Mouse (Mus musculus): ENCODE measurements at regions not wholly inside any gene's neighbourhood (a gene's known extent, or its start where the extent isn't known, plus 50 kb on each side); places are given as distances from the start of the nearest gene placed in this dataset.

DNA sequence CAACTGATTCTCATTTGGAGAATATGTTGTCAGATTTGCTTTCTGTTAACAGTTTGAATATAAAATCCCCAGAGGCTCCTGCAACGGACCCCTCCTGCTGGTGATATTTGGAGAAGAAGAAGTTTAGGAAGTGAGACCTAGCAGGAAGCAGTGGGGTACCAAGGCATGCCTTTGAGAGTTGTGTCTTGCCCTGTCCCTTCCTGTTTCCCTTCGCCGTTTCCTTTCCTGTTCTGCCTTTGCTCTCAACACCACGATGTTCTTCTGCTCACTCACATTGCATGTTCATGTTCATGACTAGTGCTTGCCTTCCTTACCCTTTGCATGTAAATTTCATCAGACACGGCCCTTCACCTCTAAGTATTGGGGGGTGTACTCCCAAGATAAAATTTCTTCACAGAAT, 254.0 kb downstream of the Tle4 start:
- no peak for DNase-seq (ENCODE audit: low read depth, low spot score)

DNA sequence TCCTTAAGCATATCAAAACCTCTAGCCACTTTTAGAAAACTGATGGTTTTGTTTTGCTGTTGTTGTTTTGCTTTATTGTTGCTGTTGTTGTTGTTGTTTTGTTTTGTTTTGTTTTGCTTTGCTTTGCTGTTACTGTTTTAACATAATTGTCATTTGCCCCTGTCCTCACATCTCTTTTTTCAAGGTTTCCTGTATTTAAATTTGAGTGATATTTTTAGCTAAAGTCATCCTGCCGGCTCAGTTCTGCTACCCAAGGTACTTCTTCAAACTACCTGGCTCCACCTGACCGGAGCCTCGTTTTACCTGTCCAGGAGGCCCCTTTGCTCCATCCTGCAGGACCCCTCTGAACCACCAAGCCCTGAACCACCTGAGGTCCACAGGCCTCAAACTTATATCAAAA, 253.4 kb downstream of the Tle4 start:
- no peak for DNase-seq (ENCODE audit: low read depth, low spot score)

DNA sequence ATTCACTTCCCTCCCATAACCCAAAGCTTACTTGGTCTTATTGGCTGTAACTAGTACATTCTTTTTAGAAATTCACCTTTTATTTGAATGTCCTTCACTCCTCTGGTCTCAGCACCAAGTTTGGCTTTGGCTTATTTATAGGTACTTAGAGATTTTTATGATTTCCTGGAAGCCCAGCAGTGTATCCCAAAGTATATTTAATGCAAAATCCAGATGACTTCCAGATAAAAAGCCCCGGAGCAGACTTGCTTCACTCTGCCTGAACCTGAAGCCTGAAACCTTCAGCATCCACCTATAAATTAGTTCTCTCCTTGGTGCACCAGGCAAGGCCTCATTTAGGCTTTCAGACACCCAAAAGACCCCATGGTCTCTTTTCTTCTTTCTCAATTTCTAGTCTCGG, 250.8 kb downstream of the Tle4 start:
- no peak for DNase-seq (ENCODE audit: low read depth, low spot score)

DNA sequence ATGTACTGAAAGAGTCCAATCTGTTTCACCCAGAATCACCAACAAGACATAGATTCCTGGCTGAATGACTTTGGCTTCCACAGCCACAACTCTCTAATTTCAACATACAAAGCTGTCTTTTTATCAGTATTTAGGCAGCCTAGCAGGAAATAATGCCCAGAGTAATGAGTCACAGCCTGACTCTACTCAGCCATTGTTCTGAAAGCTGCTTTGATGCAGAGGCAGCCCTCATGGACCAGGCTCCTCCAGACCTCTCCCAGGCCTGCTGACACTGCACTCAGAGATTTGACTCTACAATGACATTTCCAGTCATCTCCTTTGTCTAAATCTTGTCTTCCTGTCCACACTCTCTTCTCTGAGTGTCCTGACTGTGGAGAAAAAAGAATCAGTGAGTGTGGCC, 250.4 kb downstream of the Tle4 start:
- DNase-seq (ENCODE audit: low read depth, low spot score) = peak; percentile 10

DNA sequence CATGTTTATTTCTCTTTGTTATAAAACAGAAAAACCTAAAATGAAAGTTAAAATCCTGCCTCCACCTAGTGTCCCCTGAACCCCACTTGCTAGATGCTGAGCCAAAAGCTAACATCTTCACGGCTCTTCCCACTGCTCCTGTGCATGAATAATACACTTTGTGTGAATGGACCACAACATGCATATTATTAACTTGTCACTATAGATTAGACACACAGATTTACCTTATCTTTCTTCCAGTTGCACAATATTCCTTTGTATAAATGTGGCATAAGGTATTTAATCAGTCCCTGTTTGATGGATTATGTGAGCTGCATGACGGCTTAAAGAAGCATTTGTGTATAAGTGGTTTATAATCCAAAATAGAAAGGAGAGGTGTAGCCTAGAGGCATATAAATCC, 248.1 kb downstream of the Tle4 start:
- no peak for DNase-seq (ENCODE audit: low read depth, low spot score)

DNA sequence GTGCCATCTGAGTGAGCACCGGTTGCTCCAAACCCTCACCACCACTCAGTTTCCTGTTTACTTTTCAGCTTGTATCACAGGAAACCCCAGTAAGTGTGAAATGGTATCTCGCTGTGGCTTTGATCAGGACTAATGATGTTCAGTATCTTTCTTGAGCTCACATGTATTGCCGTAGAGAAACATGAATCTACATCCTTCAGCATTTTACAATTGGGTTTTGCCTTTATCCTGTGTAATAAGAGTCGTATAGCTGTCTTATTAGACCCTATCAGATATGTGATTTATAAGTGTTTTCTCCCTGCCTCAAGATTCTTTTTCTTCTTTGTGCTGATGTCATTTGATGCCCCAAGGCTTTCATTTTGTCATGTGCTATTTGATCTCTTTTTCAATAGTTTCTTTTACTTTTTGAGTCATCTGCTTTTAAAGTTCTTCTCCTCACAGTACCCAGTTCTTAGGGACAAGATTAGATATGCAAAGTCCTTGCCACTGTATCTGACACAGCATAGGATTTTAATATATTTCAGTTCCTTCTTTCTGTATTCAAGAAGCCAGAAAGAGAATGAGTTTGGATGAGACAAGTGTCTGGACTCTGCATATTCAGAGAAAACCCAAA, 246.0 kb downstream of the Tle4 start:
- DNase-seq (ENCODE audit: low read depth, low spot score) = no peak

DNA sequence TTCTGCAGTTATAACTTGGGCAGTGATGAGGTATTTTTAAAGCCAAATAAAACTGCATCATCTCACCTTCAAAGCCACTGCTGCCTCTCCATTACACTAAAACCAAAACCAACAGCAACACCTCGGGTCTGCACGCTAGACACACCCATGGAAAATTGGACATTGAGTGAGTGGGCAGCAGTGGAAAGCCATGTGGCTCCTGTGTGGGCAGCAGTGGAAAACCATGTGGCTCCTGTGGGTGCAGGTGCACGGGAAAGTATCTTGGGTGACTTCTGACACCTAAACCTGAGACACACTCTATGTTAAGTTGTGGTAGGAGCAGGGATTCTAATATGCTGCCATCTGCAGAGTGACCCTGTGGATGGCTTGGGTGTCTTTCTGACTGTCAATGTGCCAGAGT, 245.3 kb downstream of the Tle4 start:
- no peak for DNase-seq (ENCODE audit: low read depth, low spot score)

DNA sequence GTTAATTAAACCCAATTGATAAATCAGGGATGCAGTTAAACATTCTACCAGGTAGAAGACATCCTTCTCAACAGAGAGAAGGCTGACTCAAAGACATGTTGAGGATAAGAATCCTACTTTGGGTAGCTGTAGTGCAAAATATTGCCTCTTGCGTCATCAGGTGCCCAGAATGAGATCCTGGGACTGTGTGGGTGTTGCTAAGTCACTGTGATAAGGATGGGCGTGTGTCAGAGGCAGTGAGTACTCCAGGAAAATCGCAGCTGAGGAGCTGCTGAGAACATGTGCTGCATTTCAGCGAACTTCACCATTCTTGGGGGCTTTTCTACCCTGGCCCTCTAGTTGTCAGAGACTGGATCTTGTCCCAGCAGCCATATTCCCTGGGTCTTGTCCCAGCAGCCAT, 244.7 kb downstream of the Tle4 start:
- no peak for DNase-seq (ENCODE audit: low read depth, low spot score)

DNA sequence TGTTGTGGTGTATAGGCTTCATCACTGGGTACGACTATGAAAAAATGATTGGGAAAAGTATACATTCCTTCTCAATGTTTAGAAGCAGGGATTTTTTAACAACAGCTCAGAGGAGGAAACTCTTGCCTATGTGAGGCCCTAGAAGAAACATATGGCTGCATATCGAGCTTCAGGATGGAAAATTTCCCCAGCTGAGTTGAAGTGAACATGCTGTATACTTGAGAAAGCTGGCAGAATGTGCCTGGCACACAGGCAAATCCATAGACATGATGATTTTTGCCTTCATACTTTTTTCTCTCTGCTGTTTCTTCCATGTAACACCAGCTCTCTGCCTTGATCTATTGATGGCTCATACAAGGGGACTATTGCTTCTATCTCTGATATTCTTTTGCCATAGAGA, 242.7 kb downstream of the Tle4 start:
- no peak for DNase-seq (ENCODE audit: low read depth, low spot score)

DNA sequence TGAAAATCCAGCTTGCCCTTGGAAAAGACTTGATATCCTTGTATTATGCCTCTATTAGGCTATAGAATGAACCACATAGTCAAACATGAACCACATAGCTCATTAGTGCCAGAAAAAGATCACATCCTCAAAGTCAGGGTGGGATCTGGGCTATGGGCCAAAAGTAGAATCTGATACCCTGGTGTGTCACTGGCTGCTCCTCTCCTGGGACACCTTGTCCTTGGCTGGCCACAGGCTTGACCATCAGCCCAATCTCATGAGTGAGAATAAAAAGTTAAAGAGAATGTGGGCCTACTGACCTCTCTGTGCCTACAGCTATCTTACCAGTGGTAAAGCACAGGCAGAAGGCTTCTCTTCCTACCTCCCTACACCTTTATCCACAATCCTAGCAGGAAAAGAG, 241.9 kb downstream of the Tle4 start:
- DNase-seq (ENCODE audit: low read depth, low spot score) = no peak

DNA sequence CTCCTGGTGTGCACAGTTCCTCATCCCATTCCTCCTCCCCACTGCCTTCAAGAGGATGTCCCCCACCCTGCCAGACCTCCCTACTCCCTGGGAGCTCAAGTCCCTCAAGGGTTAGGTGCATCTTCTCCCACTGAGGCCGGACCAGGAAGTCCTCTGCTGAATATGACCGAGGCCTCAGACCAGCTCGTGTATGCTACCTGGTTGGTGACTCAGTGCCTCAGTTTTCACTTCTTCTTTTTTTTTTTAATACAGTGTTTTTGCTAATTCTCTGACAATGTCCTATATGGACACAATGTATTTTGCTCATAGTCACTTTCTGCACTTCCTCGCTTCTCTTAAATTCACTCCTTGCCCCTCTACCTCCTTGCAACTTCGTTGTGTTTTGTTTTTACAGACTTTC, 237.2 kb downstream of the Tle4 start:
- no peak for DNase-seq (ENCODE audit: low read depth, low spot score)

DNA sequence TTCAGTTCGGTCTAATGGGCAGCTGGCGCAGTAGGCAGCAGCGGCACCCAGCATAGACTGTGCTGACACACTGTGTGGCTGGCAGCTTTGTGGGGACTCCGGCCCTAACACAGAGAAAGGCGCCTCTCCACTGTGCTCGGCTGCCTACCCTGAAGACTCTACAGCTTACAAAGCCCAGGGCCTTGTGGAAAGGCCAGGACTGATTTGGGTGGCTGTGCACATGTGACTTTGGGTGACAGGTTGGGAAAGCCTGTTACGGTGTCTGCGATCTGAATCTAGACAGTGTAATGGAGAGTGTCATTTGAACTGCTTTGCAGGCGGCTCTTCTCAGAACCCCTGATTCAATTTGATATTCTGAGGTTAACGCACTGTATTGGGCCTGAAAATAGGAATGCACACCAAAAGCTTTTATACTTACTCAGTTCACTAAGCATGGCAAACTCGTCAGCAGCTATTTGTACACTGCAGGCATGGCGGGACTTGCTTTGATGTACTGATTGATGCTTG, 228.7 kb downstream of the Tle4 start:
- DNase-seq (ENCODE audit: low read depth, low spot score) = no peak

DNA sequence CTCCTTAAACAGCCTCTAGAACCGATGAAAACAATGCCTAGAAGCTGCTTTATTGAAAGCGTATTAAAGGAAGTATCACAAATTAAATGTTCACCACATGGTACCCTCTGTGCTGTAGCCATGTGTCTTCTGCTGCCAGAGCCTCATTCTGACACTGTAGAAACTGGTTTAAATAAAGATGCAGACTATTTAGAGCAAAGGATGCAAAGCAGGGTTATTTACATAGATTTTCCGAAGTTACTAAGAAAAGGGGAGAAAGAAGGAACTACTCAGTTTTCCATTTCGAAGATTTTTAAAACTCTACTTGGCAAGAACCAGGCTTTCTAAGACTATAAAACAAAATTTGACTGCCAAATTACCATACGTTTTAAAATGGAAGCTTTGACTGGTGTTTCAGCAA, 226.5 kb downstream of the Tle4 start:
- DNase-seq (ENCODE audit: low read depth, low spot score) = no peak

DNA sequence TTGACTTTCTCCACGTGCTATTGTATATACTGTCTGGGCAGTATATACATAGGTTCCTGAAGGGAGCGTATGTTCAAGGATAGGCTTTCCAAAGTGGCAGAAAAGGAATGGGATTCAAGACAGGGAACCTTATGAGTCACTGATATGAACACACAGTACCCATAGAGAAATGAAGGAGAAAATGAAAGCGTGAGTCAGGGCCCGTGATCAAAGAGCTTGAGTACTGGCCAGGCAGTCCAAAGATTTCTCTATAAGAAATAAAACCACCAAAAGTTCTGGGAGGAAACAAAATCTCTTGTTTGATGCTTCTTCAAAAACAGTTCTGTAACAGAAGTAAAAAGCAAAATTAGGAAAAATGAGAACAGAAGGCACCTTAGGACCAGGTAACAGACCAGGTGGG, 223.9 kb downstream of the Tle4 start:
- DNase-seq (ENCODE audit: low read depth, low spot score) = no peak

DNA sequence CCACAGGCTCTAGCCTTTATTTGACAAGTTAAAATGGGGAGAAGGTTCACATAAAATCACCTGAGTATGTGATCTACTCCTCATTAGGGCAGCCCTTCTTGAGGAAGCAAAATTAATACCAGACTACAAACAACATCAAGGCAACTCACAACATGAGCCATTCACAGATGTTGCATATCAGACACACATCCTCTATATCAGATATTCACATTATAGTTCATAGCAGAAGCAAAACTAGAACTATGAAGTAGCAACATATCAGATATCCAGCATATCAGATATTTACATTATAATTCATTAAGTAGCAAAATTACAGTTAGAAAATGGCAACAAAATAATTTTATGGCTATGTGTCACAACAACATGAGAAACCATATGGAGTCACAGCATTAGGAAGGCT, 217.0 kb downstream of the Tle4 start:
- no peak for DNase-seq (ENCODE audit: low read depth, low spot score)

DNA sequence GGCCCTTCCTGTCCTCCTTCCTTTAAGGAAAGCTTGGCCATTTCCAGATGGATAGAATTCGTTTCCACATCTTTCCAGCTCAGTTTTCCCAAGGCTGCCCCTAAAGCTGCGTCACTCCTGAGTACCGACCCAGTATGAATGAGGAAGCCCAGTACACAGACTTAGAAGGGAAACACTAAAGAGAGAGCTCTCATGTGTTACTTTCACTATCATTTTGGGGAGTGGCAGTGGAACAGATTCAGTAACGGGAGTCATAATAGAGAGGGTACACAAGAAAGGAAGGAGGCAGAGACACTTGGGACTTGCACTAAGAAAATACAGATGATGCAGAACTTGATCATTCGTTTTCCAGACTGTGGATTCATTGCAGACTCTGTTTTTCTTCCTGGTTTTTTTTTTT, 210.1 kb downstream of the Tle4 start:
- no peak for DNase-seq (ENCODE audit: low read depth, low spot score)

DNA sequence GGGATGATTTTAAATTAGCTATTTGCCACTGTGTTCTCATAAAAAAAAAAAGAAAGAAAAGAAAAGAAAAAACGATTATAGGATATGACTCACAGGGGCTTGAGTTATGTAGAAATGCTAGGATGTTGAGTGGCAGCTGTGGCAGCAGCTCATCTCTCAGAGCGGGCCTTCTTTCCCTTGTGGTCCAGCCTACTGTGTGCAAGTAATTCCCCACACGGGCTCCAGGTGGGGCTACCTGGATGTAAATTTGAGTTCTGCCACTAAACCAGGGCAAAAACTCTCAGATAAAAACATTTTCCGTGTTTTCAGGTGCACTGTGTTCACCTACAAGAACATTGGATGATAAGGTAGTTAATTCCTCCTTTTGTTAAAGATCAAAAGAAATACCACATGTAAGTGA, 209.3 kb downstream of the Tle4 start:
- peak; percentile 29 for DNase-seq (ENCODE audit: low read depth, low spot score)

DNA sequence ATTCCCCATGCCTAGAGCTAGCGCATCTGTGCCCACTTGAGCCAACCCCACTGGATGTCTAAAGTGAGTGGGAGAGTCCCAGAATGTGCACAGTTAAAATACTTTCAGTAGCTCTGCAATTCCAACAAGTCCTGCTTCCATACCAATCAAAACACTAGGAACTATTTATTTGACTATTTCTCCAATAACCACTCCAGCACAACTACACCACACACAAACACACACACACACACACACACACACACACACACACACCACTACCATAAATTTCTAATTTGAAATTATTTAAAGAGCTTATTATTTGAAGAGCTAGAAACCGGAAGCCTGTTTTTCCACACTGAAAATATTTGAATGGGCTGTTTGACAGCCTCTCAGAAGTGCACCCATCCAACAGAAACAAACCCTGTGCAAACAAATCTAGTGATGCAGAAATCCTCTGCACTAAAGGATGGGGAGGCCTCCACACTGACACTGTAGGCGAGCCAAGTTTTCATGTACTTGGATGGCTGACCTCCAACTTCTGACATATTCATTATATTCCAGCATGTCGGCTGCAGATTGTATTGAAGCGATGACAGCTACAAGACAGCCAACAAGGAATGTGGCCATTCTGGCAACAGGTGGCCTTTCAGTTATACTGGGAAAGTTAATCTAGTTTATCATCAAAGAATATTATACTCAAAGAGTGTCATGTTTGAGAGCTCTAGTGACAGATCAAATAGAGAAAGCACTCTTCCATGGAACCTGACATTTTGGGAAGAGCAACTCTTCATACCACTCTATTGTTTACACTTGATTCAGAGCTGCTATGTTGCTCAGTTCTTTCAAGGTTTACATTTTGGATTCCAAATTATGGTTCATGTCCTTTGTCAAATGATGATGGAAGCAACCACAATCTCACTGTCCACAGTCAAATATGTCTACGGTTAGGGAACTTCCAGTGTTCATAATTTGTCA, 207.7 kb downstream of the Tle4 start:
- DNase-seq (ENCODE audit: low read depth, low spot score) = peak; percentile 27

DNA sequence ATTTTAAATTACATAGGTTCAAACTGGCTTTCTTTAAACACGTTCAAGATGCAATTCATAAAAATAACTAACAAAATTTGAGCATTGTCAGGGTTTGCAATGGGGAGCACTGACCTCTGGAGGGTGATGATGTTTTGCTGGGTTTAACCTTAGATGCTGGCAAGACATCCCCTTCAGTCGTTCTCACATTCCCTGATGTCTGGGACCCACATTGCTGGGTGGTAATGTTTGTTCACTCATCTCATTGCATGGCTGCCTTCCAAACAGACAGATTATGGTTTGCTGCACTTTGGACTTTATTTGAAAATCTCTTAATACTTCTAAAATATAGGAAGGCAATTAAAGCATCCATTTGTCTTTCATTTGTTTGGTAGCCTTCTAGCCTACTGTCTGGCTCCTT, 206.9 kb downstream of the Tle4 start:
- DNase-seq (ENCODE audit: low read depth, low spot score) = no peak

All from 3T3-L1 (cell line).